Mouse (Mus musculus) kidney, embryonic 16.5 days (tissue): ENCODE measurements at regions not wholly inside any gene's neighbourhood (a gene's known extent, or its start where the extent isn't known, plus 50 kb on each side); places are given as distances from the start of the nearest gene placed in this dataset.

Source experiments
- ATAC-seq: fragments of 200-750 bp; cut with Nextera tagmentation; 2 replicates; pipeline ENCODE4 v1.8.0; 2017; ENCODE audit warnings: moderate TSS enrichment; ENCODE audit not compliant: low FRiP score, low TSS enrichment
- H3K27ac ChIP-seq: fragments of 300-500 bp; sonication (generic); 2 replicates; pipeline ENCODE4 v1.5.1; 2014; ENCODE audit warnings: low read length
- H3K27me3 ChIP-seq: fragments of 300-500 bp; sonication (generic); 2 replicates; pipeline ENCODE4 v1.6.1; 2014; ENCODE audit warnings: low read length, control low read depth, mixed read lengths; ENCODE audit not compliant: insufficient read depth
- H3K36me3 ChIP-seq: fragments of 300-500 bp; sonication (generic); 2 replicates; pipeline ENCODE4 v1.6.1; 2014; ENCODE audit warnings: low read length, control low read depth, mixed read lengths; ENCODE audit not compliant: insufficient read depth
- H3K4me1 ChIP-seq: fragments of 300-500 bp; sonication (generic); 2 replicates; pipeline ENCODE4 v1.6.1; 2014; ENCODE audit warnings: low read length, control low read depth, mixed read lengths; ENCODE audit not compliant: insufficient read depth
- H3K4me2 ChIP-seq: fragments of 300-500 bp; sonication (generic); replicated peaks from 2 replicates; pipeline ENCODE4 v1.6.1; 2014; ENCODE audit warnings: low read depth, low read length
- H3K4me3 ChIP-seq: fragments of 300-500 bp; sonication (generic); 2 replicates; pipeline ENCODE4 v1.5.1; 2014; ENCODE audit warnings: mild to moderate bottlenecking, low read length
- H3K9ac ChIP-seq: fragments of 300-500 bp; sonication (generic); replicated peaks from 2 replicates; pipeline ENCODE4 v1.6.1; 2014; ENCODE audit warnings: low read length
- H3K9me3 ChIP-seq: fragments of 300-500 bp; sonication (generic); 2 replicates; pipeline ENCODE4 v1.6.1; 2016; ENCODE audit warnings: low read length, control low read depth
- WGBS: fragments of 180-500 bp; shearing (Covaris S2); extraction: QIAGEN DNeasy Blood & Tissue Kit; methylation state at CpG from one replicate; pipeline ENCODE4 v1.1.7; 2014; 5-methylcytosine and 5-hydroxymethylcytosine counted together

- H3K4me2 ChIP-seq: no peak overlapping the region
- 48% methylated on average over 3 of the region's 3 CpGs for WGBS
- H3K4me3 ChIP-seq: no peak overlapping the region
- H3K27ac ChIP-seq: no peak overlapping the region
- no peaks in the 10 kb centered on the region for H3K4me1 ChIP-seq
- no peaks in the 10 kb centered on the region for H3K36me3 ChIP-seq
- no peaks in the 10 kb centered on the region for H3K9me3 ChIP-seq
- H3K27me3 ChIP-seq: no peaks in the 10 kb centered on the region
- ATAC-seq: no peak
- H3K9ac ChIP-seq: no peak overlapping the region
Measured at GRCm38 (mm10) chr7:115129001-115129400, 385.5 kb downstream of the Insc start.

- H3K4me1 ChIP-seq: no peaks in the 10 kb centered on the region
- 88% methylated on average over 10 of the region's 10 CpGs for WGBS
- no peak overlapping the region for H3K4me2 ChIP-seq
- H3K27me3 ChIP-seq: no peaks in the 10 kb centered on the region
- no peak for ATAC-seq
- H3K36me3 ChIP-seq: no peaks in the 10 kb centered on the region
- H3K9ac ChIP-seq: no peak overlapping the region
- no peaks in the 10 kb centered on the region for H3K9me3 ChIP-seq
- no peak overlapping the region for H3K27ac ChIP-seq
- H3K4me3 ChIP-seq: no peak overlapping the region
Measured at GRCm38 (mm10) chr7:115131259-115131969, 387.9 kb downstream of the Insc start.

GRCm38 (mm10) chr7:115131970-115132551 lies 388.6 kb downstream of the Insc start:
- Histone ChIP-seq H3K4me1 (no peaks in the 10 kb centered on the region), H3K27me3 (no peaks in the 10 kb centered on the region), H3K9ac (no peak overlapping the region), H3K27ac (no peak overlapping the region), H3K36me3 (no peaks in the 10 kb centered on the region), H3K4me2 (no peak overlapping the region), H3K9me3 (no peaks in the 10 kb centered on the region), H3K4me3 (no peak overlapping the region)
- WGBS: 68% methylated on average over 11 of the region's 11 CpGs
- no peak for ATAC-seq

- Histone ChIP-seq H3K4me1 (no peaks in the 10 kb centered on the region), H3K4me2 (no peak overlapping the region), H3K4me3 (no peak overlapping the region), H3K36me3 (no peaks in the 10 kb centered on the region), H3K27me3 (no peaks in the 10 kb centered on the region), H3K27ac (no peak overlapping the region), H3K9me3 (no peaks in the 10 kb centered on the region), H3K9ac (no peak overlapping the region)
- WGBS: 62% methylated on average over 3 of the region's 3 CpGs
- ATAC-seq: no peak
Measured at GRCm38 (mm10) chr7:115132595-115132994, 389.1 kb downstream of the Insc start.

GRCm38 (mm10) chr7:115134926-115135575 lies 391.6 kb downstream of the Insc start:
- WGBS: 84% methylated on average over 3 of the region's 3 CpGs
- no peaks in the 10 kb centered on the region for H3K27me3 ChIP-seq
- no peak for ATAC-seq
- no peak overlapping the region for H3K4me3 ChIP-seq
- H3K4me2 ChIP-seq: no peak overlapping the region
- no peaks in the 10 kb centered on the region for H3K9me3 ChIP-seq
- H3K4me1 ChIP-seq: no peaks in the 10 kb centered on the region
- H3K9ac ChIP-seq: no peak overlapping the region
- H3K36me3 ChIP-seq: no peaks in the 10 kb centered on the region
- no peak overlapping the region for H3K27ac ChIP-seq

- Histone ChIP-seq H3K4me1 (no peaks in the 10 kb centered on the region), H3K27ac (no peak overlapping the region), H3K9me3 (no peaks in the 10 kb centered on the region), H3K4me2 (no peak overlapping the region), H3K36me3 (no peaks in the 10 kb centered on the region), H3K4me3 (no peak overlapping the region), H3K9ac (no peak overlapping the region), H3K27me3 (no peaks in the 10 kb centered on the region)
- no peak for ATAC-seq
- WGBS: 81% methylated on average over 3 of the region's 3 CpGs
Measured at GRCm38 (mm10) chr7:115140286-115140685, 396.8 kb downstream of the Insc start.

- no peak for ATAC-seq
- Histone ChIP-seq H3K27me3 (no peaks in the 10 kb centered on the region), H3K4me2 (no peak overlapping the region), H3K4me1 (no peaks in the 10 kb centered on the region), H3K9ac (no peak overlapping the region), H3K9me3 (no peaks in the 10 kb centered on the region), H3K4me3 (no peak overlapping the region), H3K36me3 (no peaks in the 10 kb centered on the region), H3K27ac (no peak overlapping the region)
- 60% methylated on average over 2 of the region's 2 CpGs for WGBS
Measured at GRCm38 (mm10) chr7:115142163-115142562, 398.7 kb downstream of the Insc start.

GRCm38 (mm10) chr7:115144947-115145346 lies 401.5 kb downstream of the Insc start:
- Histone ChIP-seq H3K9ac (no peak overlapping the region), H3K4me1 (no peaks in the 10 kb centered on the region), H3K36me3 (no peaks in the 10 kb centered on the region), H3K27me3 (no peaks in the 10 kb centered on the region), H3K4me2 (no peak overlapping the region), H3K9me3 (no peaks in the 10 kb centered on the region), H3K4me3 (no peak overlapping the region), H3K27ac (no peak overlapping the region)
- ATAC-seq: no peak; the same call in 1 of the 2 replicates
- WGBS: 44% methylated on average over 2 of the region's 2 CpGs

GRCm38 (mm10) chr7:115147352-115147977 lies 404.0 kb downstream of the Insc start:
- H3K9me3 ChIP-seq: no peaks in the 10 kb centered on the region
- H3K27me3 ChIP-seq: no peaks in the 10 kb centered on the region
- H3K36me3 ChIP-seq: no peaks in the 10 kb centered on the region
- H3K4me2 ChIP-seq: no peak overlapping the region
- no peak overlapping the region for H3K4me3 ChIP-seq
- 80% methylated on average over 5 of the region's 5 CpGs for whole genome bisulfite sequencing
- no peak for ATAC-seq
- no peak overlapping the region for H3K9ac ChIP-seq
- no peak overlapping the region for H3K27ac ChIP-seq
- H3K4me1 ChIP-seq: no peaks in the 10 kb centered on the region

- H3K27me3 ChIP-seq: no peaks in the 10 kb centered on the region
- ATAC-seq: no peak
- no peaks in the 10 kb centered on the region for H3K36me3 ChIP-seq
- 0 out of 2 replicates have a peak, but pooled peaks cover 6% of the 10 kb centered on the region for H3K4me1 ChIP-seq
- H3K9ac ChIP-seq: no peak overlapping the region
- H3K4me2 ChIP-seq: no peak overlapping the region
- H3K9me3 ChIP-seq: no peaks in the 10 kb centered on the region
- no peak overlapping the region for H3K27ac ChIP-seq
- no peak overlapping the region for H3K4me3 ChIP-seq
Measured at GRCm38 (mm10) chr7:115153291-115153690, 409.8 kb downstream of the Insc start.
